Mouse (Mus musculus) lung, embryonic 14.5 days (tissue): ENCODE measurements at regions not wholly inside any gene's neighbourhood (a gene's known extent, or its start where the extent isn't known, plus 50 kb on each side); places are given as distances from the start of the nearest gene placed in this dataset.

Experiments
- ATAC-seq: fragments of 200-750 bp; cut with Nextera tagmentation; 2 replicates; pipeline ENCODE4 v1.8.0; 2017; ENCODE audit warnings: mild to moderate bottlenecking, moderate TSS enrichment, moderate library complexity; ENCODE audit not compliant: insufficient read depth
- DNase-seq: peaks from one replicate; pipeline ENCODE4 v3.0.0-alpha.2; 2015
- H3K27ac ChIP-seq: fragments of 300-500 bp; sonication (generic); 2 replicates; pipeline ENCODE4 v1.5.1; 2014; ENCODE audit warnings: low read depth, mild to moderate bottlenecking, moderate library complexity
- H3K27me3 ChIP-seq: fragments of 300-500 bp; sonication (generic); 2 replicates; pipeline ENCODE4 v1.6.1; 2014; ENCODE audit warnings: low read length, control low read depth; ENCODE audit not compliant: insufficient read depth
- H3K36me3 ChIP-seq: fragments of 300-500 bp; sonication (generic); 2 replicates; pipeline ENCODE4 v1.6.1; 2014; ENCODE audit warnings: control low read depth; ENCODE audit not compliant: insufficient read depth
- H3K4me1 ChIP-seq: fragments of 300-500 bp; sonication (generic); 2 replicates; pipeline ENCODE4 v1.6.1; 2014; ENCODE audit warnings: antibody characterized with exemption, control low read depth; ENCODE audit not compliant: insufficient read depth
- H3K4me2 ChIP-seq: fragments of 300-500 bp; sonication (generic); 2 replicates; pipeline ENCODE4 v1.6.1; 2014; ENCODE audit warnings: mild to moderate bottlenecking
- H3K4me3 ChIP-seq: fragments of 300-500 bp; sonication (generic); 2 replicates; pipeline ENCODE4 v1.5.1; 2014; ENCODE audit warnings: low read depth, low read length
- H3K9ac ChIP-seq: fragments of 300-500 bp; sonication (generic); 2 replicates; pipeline ENCODE4 v1.6.1; 2014
- H3K9me3 ChIP-seq: fragments of 300-500 bp; sonication (generic); 2 replicates; pipeline ENCODE4 v1.6.1; 2016; ENCODE audit warnings: low read depth, low read length, control low read depth
- CTCF ChIP-seq: IDR thresholded peaks from 2 replicates; pipeline ENCODE4 v1.5.1; 2016; ENCODE audit warnings: antibody characterized with exemption, low read depth
- WGBS: fragments of 180-500 bp; shearing (Covaris S2); extraction: QIAGEN DNeasy Blood & Tissue Kit; methylation state at CpG from one replicate; pipeline ENCODE4 v1.1.7; 2014; 5-methylcytosine and 5-hydroxymethylcytosine counted together

GRCm38 (mm10) chrX:60772439-60772838 is 120.8 kb downstream of the Sox3 start:
- no peak for TF ChIP-seq CTCF
- H3K9me3 ChIP-seq = no peaks in the 10 kb centered on the region
- no peaks in the 10 kb centered on the region for H3K36me3 ChIP-seq
- H3K4me1 ChIP-seq = no peaks in the 10 kb centered on the region
- no peaks in the 10 kb centered on the region for H3K27me3 ChIP-seq
- H3K27ac ChIP-seq = no peak overlapping the region
- ATAC-seq (no peak), DNase-seq (no peak)
- H3K9ac ChIP-seq = no peak overlapping the region
- WGBS = 35% methylated on average over 1 of the region's 1 CpGs
- no peak overlapping the region for H3K4me2 ChIP-seq
- no peak overlapping the region for H3K4me3 ChIP-seq

- Histone ChIP-seq H3K4me1 (no peaks in the 10 kb centered on the region), H3K36me3 (no peaks in the 10 kb centered on the region), H3K4me3 (no peak overlapping the region), H3K9ac (no peak overlapping the region), H3K9me3 (no peaks in the 10 kb centered on the region), H3K27ac (no peak overlapping the region), H3K27me3 (no peaks in the 10 kb centered on the region), H3K4me2 (no peak overlapping the region)
- ATAC-seq (no peak), DNase-seq (no peak)
- 68% methylated on average over 5 of the region's 5 CpGs for WGBS
- TF ChIP-seq CTCF = no peak
Measured at GRCm38 (mm10) chrX:60750456-60750855, 142.8 kb downstream of the Sox3 start.

GRCm38 (mm10) chrX:60743971-60744370 is 149.3 kb downstream of the Sox3 start:
- no peak for ATAC-seq

GRCm38 (mm10) chrX:60743020-60743707 is 150.1 kb downstream of the Sox3 start:
- WGBS = 74% methylated on average over 3 of the region's 3 CpGs
- ATAC-seq (no peak), DNase-seq (no peak)
- H3K4me1 ChIP-seq = no peaks in the 10 kb centered on the region
- no peaks in the 10 kb centered on the region for H3K27me3 ChIP-seq
- H3K36me3 ChIP-seq = no peaks in the 10 kb centered on the region
- TF ChIP-seq CTCF = no peak
- no peak overlapping the region for H3K4me3 ChIP-seq
- H3K9ac ChIP-seq = no peak overlapping the region
- H3K9me3 ChIP-seq = no peaks in the 10 kb centered on the region
- H3K4me2 ChIP-seq = no peak overlapping the region
- H3K27ac ChIP-seq = no peak overlapping the region

More at GRCm38 (mm10) chrX:60743971-60744370, 149.3 kb downstream of the Sox3 start:
- 61% methylated on average over 3 of the region's 3 CpGs for WGBS
- H3K4me2 ChIP-seq = no peak overlapping the region
- no peak for TF ChIP-seq CTCF
- H3K9me3 ChIP-seq = no peaks in the 10 kb centered on the region
- no peak overlapping the region for H3K9ac ChIP-seq
- H3K27ac ChIP-seq = no peak overlapping the region
- no peak for DNase-seq
- no peaks in the 10 kb centered on the region for H3K27me3 ChIP-seq
- H3K36me3 ChIP-seq = no peaks in the 10 kb centered on the region
- H3K4me1 ChIP-seq = no peaks in the 10 kb centered on the region
- no peak overlapping the region for H3K4me3 ChIP-seq

- DNase-seq = no peak
- WGBS = 28% methylated on average over 12 of the region's 13 CpGs
- H3K9ac ChIP-seq = no peak overlapping the region
- H3K9me3 ChIP-seq = no peaks in the 10 kb centered on the region
- no peaks in the 10 kb centered on the region for H3K27me3 ChIP-seq
- H3K36me3 ChIP-seq = no peaks in the 10 kb centered on the region
- no peak for ATAC-seq
- no peak overlapping the region for H3K4me3 ChIP-seq
- no peak for TF ChIP-seq CTCF
- H3K27ac ChIP-seq = no peak overlapping the region
- H3K4me2 ChIP-seq = no peak overlapping the region
- H3K4me1 ChIP-seq = no peaks in the 10 kb centered on the region
Measured at GRCm38 (mm10) chrX:60719428-60720151, 127.1 kb upstream of the Atp11c start.

- H3K9me3 ChIP-seq = no peaks in the 10 kb centered on the region
Measured at GRCm38 (mm10) chrX:60718794-60719193, 126.3 kb upstream of the Atp11c start.

GRCm38 (mm10) chrX:60718156-60718769 is 125.8 kb upstream of the Atp11c start:
- DNase-seq (no peak), ATAC-seq (no peak)
- Histone ChIP-seq H3K4me2 (no peak overlapping the region), H3K4me1 (no peaks in the 10 kb centered on the region), H3K36me3 (no peaks in the 10 kb centered on the region), H3K9me3 (no peaks in the 10 kb centered on the region), H3K27ac (no peak overlapping the region), H3K4me3 (no peak overlapping the region), H3K9ac (no peak overlapping the region), H3K27me3 (no peaks in the 10 kb centered on the region)
- 16% methylated on average over 11 of the region's 11 CpGs for WGBS
- TF ChIP-seq CTCF = no peak

More at GRCm38 (mm10) chrX:60718794-60719193, 126.3 kb upstream of the Atp11c start:
- Histone ChIP-seq H3K4me2 (no peak overlapping the region), H3K4me1 (no peaks in the 10 kb centered on the region), H3K9ac (no peak overlapping the region), H3K27ac (no peak overlapping the region), H3K4me3 (no peak overlapping the region), H3K36me3 (no peaks in the 10 kb centered on the region), H3K27me3 (no peaks in the 10 kb centered on the region)
- no peak for TF ChIP-seq CTCF
- WGBS = 23% methylated on average over 6 of the region's 6 CpGs
- DNase-seq (no peak), ATAC-seq (no peak)
